Mouse (Mus musculus): Measurements from ENCODE around the gene Ctsll3. TPM values are rescaled to one million over a fixed set of nuclear protein-coding genes. Genes with fewer than 3 reads are reported as not detected.

The Ctsll3 gene
- total and polyA plus RNA-seq, 2 experiments from 2014 or later, result not detected

DNA sequence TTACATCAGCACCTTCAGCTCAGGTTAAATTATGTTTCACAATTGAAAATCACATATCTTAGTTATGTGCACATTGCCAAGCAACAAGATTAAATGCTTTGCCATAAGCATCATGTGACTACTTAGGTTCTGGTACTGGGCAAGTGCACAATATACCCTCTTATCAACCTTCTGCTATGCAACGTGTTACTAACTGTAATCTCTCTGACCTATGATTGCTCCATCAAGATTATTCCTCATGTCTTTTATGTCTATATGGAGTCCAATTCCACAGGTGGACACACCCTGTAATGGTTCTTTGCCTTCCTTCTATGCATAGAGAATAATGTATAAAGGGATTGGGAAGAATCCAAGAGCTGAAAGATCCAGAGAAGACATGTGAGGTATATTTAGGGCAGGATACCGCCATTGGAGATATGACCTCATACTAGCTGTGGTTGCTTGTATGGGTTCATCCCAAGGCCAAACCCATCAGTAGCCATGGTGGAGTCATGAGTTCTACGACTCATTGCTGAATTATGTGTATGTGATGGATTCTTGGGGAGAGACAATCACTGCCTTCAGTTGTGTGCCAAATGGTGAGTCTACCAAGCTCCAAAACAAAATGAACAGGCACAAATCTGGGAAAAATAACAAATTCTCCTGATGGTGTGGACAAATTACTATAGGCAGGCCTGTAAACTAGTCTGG lies 18.0 kb upstream of the Ctsll3 start:
- 76% methylated on average over 3 of the region's 3 CpGs for WGBS
- no peak for TF ChIP-seq CTCF (IDR thresholded peaks at IDR 0.05; ENCODE audit: low read depth)
- Histone ChIP-seq H3K36me3 (ENCODE audit: insufficient read depth, low read length) (no peaks in the 10 kb centered on the region), H3K4me3 (ENCODE audit: low read length) (no peak overlapping the region), H3K4me2 (ENCODE audit: low read depth, low read length) (no peak overlapping the region), H3K27ac (no peak overlapping the region), H3K9ac (replicated peaks; ENCODE audit: low read length) (no peak overlapping the region), H3K9me3 (ENCODE audit: low read length) (no peaks in the 10 kb centered on the region), H3K4me1 (ENCODE audit: insufficient read depth, low read length) (no peaks in the 10 kb centered on the region), H3K27me3 (ENCODE audit: insufficient read depth, low read length) (no peaks in the 10 kb centered on the region)
- no peak for DNase-seq (ENCODE audit: low spot score)
- no peak for ATAC-seq

DNA sequence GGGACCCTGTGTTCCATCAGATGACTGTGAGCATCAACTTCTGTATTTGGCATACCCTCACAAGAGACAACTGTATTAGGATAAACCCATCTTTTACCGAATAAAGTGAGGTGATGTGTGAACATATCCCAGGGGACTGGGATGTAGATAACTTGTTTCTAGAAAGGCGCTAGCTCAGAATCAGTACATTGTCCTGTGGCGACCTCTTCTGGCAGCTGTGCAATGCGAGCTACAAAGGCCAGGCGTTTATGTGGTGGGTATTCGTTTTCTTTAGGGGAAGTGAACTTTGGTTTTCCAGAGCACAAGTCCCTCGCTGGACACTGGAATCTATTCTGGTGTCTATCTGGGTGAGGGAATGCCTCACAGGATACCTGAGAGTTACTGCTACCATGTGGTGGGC lies 16.8 kb upstream of the Ctsll3 start:
- WGBS, result 11% methylated on average over 7 of the region's 7 CpGs
- no peak overlapping the region for H3K4me2 ChIP-seq (ENCODE audit: low read depth, low read length)
- DNase-seq (ENCODE audit: low spot score) (peak; percentile 64), ATAC-seq (no peak)
- no peaks in the 10 kb centered on the region for H3K36me3 ChIP-seq (ENCODE audit: insufficient read depth, low read length)
- no peaks in the 10 kb centered on the region for H3K4me1 ChIP-seq (ENCODE audit: insufficient read depth, low read length)
- no peak overlapping the region for H3K4me3 ChIP-seq (ENCODE audit: low read length)
- TF ChIP-seq CTCF (IDR thresholded peaks at IDR 0.05; ENCODE audit: low read depth), result peak; percentile 74
- H3K9me3 ChIP-seq (ENCODE audit: low read length), result no peaks in the 10 kb centered on the region
- no peaks in the 10 kb centered on the region for H3K27me3 ChIP-seq (ENCODE audit: insufficient read depth, low read length)
- H3K9ac ChIP-seq (replicated peaks; ENCODE audit: low read length), result no peak overlapping the region
- no peak overlapping the region for H3K27ac ChIP-seq

DNA sequence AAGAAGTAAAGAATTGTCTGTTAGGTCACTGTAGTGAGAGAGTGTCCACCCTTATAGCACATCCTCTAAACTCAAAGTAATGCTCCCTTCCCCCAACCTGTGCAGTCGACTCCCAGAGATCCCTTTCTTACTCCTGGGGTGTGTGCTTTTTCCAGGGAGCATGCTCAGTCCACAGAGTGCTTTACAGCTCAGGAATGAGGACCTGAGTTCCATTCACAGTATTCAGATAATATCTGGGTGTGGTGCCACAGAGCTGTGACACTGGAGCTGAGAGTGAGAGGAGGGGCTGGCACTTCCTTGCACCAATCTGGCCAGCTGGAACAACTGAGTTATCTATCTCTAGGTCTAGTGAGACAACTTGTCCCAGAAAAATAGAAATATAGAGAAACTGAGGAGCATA lies 11.1 kb upstream of the Ctsll3 start:
- no peak overlapping the region for H3K9ac ChIP-seq (replicated peaks; ENCODE audit: low read length)
- no peak overlapping the region for H3K27ac ChIP-seq
- H3K4me2 ChIP-seq (ENCODE audit: low read depth, low read length), result no peak overlapping the region
- H3K36me3 ChIP-seq (ENCODE audit: insufficient read depth, low read length), result no peaks in the 10 kb centered on the region
- H3K27me3 ChIP-seq (ENCODE audit: insufficient read depth, low read length), result no peaks in the 10 kb centered on the region
- no peaks in the 10 kb centered on the region for H3K9me3 ChIP-seq (ENCODE audit: low read length)
- no peak for ATAC-seq
- no peak for TF ChIP-seq CTCF (IDR thresholded peaks at IDR 0.05; ENCODE audit: low read depth)
- no peaks in the 10 kb centered on the region for H3K4me1 ChIP-seq (ENCODE audit: insufficient read depth, low read length)
- no peak overlapping the region for H3K4me3 ChIP-seq (ENCODE audit: low read length)
- WGBS, result 75% methylated on average over 1 of the region's 1 CpGs
- no peak for DNase-seq (ENCODE audit: low spot score)

DNA sequence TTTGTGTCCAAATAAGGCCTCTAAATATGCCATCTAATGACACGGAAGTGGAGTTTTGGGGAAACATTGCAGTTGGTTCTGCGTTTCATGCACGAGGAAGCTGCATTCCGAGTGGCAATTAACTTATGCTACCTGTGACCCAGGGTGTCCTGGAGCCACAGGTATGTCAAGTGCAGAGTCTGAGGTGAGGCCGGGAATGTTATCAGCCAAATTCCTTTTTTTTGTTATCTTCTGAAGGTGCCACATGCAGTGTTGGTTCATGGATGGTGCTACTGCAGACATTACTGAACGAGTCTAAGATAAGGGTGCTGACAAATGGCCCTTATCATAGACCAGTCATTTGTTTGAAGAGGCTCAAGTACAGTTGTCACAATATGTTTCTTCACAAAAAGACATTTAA lies 10.1 kb upstream of the Ctsll3 start:
- ATAC-seq, result no peak
- 89% methylated on average over 6 of the region's 6 CpGs for WGBS
- Histone ChIP-seq H3K36me3 (ENCODE audit: insufficient read depth, low read length) (no peaks in the 10 kb centered on the region), H3K4me2 (ENCODE audit: low read depth, low read length) (no peak overlapping the region), H3K27me3 (ENCODE audit: insufficient read depth, low read length) (no peaks in the 10 kb centered on the region), H3K9ac (replicated peaks; ENCODE audit: low read length) (no peak overlapping the region), H3K27ac (no peak overlapping the region), H3K9me3 (ENCODE audit: low read length) (no peaks in the 10 kb centered on the region), H3K4me3 (ENCODE audit: low read length) (no peak overlapping the region), H3K4me1 (ENCODE audit: insufficient read depth, low read length) (no peaks in the 10 kb centered on the region)
- no peak for DNase-seq (ENCODE audit: low spot score)
- no peak for TF ChIP-seq CTCF (IDR thresholded peaks at IDR 0.05; ENCODE audit: low read depth)

DNA sequence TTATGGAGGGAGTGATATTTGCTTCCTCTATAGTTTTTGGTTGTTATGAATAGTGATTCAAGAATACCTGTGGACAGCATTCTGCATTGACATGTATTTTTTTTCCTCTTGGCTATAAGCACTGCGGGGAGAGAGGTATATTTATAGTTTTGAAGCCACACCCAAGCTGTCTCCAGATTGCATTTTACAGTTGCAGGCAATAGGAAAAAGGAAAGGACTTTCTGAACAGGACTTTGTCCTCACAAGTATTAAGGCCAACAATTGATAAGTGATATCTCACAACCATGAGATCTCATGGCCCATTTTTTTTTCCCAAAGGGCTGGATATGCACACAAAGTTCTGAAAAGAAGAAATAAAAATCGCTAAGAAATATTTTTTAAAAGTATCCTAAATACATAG lies 7.0 kb upstream of the Ctsll3 start:
- ATAC-seq (no peak), DNase-seq (ENCODE audit: low spot score) (no peak)
- Histone ChIP-seq H3K27me3 (ENCODE audit: insufficient read depth, low read length) (no peaks in the 10 kb centered on the region), H3K36me3 (ENCODE audit: insufficient read depth, low read length) (no peaks in the 10 kb centered on the region), H3K9ac (replicated peaks; ENCODE audit: low read length) (no peak overlapping the region), H3K4me3 (ENCODE audit: low read length) (no peak overlapping the region), H3K4me2 (ENCODE audit: low read depth, low read length) (no peak overlapping the region), H3K27ac (no peak overlapping the region), H3K4me1 (ENCODE audit: insufficient read depth, low read length) (no peaks in the 10 kb centered on the region), H3K9me3 (ENCODE audit: low read length) (no peaks in the 10 kb centered on the region)
- WGBS, result 83% methylated on average over 2 of the region's 2 CpGs
- no peak for TF ChIP-seq CTCF (IDR thresholded peaks at IDR 0.05; ENCODE audit: low read depth)

DNA sequence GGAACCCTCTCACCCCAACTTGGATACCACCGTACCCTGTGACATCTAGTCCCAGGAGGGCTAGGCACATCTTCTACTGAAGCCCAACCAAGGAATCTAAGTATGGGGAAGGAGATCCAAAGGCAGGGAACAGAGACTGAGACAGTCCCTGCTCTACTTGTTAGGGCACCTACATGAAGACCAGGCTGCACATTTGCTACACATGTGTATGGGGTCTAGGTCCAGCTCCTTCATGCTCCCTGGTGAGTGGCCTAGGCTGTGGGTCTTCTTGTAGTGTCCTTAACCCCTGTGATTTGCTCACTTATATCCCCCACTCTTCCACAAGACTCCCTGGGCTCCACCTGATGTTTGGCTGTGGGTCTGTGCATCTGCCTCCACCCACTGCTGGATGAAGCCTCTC lies 13.2 kb downstream of the Ctsll3 start:
- H3K4me2 ChIP-seq (ENCODE audit: low read depth, low read length), result no peak overlapping the region
- H3K4me3 ChIP-seq (ENCODE audit: low read length), result no peak overlapping the region
- no peaks in the 10 kb centered on the region for H3K36me3 ChIP-seq (ENCODE audit: insufficient read depth, low read length)
- ATAC-seq (no peak), DNase-seq (ENCODE audit: low spot score) (no peak)
- no peaks in the 10 kb centered on the region for H3K27me3 ChIP-seq (ENCODE audit: insufficient read depth, low read length)
- no peak for TF ChIP-seq CTCF (IDR thresholded peaks at IDR 0.05; ENCODE audit: low read depth)
- no peaks in the 10 kb centered on the region for H3K9me3 ChIP-seq (ENCODE audit: low read length)
- WGBS, result 80% methylated on average over 1 of the region's 1 CpGs
- no peaks in the 10 kb centered on the region for H3K4me1 ChIP-seq (ENCODE audit: insufficient read depth, low read length)
- H3K9ac ChIP-seq (replicated peaks; ENCODE audit: low read length), result no peak overlapping the region
- no peak overlapping the region for H3K27ac ChIP-seq

DNA sequence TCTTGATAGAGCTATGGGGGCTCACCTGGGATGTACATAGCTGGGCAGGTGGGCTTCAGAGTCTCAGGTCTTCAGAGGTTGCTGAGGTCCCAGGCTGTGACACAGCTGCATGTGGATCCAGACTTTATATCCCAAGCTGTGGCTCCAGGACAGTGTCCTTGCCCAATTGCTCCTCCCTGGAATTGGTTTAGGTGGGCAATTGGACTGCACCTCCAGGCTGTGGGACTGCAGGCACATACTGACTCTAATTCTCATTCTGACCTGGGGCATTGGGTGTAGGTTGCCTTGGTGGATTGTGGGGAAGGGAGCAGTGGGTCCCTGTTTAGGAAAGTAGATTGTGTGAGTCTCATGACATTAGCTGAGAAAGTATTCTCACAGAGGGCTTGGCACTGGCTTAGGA lies 16.4 kb downstream of the Ctsll3 start, which contains the start of gene BC051665:
Gene BC051665 (minus strand): TSS at position 101 of the 400 bp plus-strand sequence.
- no peaks in the 10 kb centered on the region for H3K9me3 ChIP-seq (ENCODE audit: low read length)
- H3K27me3 ChIP-seq (ENCODE audit: insufficient read depth, low read length), result no peaks in the 10 kb centered on the region
- no peaks in the 10 kb centered on the region for H3K4me1 ChIP-seq (ENCODE audit: insufficient read depth, low read length)
- no peak for TF ChIP-seq CTCF (IDR thresholded peaks at IDR 0.05; ENCODE audit: low read depth)
- no peaks in the 10 kb centered on the region for H3K36me3 ChIP-seq (ENCODE audit: insufficient read depth, low read length)
- H3K4me3 ChIP-seq (ENCODE audit: low read length), result no peak within 1 kb of the TSS
- no peak for ATAC-seq
- H3K4me2 ChIP-seq (ENCODE audit: low read depth, low read length), result no peak within 1 kb of the TSS
- H3K27ac ChIP-seq, result no peak within 1 kb of the TSS
- H3K9ac ChIP-seq (replicated peaks; ENCODE audit: low read length), result no peak within 1 kb of the TSS
- DNase-seq (ENCODE audit: low spot score), result no peak

Measured in hindbrain, postnatal 0 days (tissue).